Mouse (Mus musculus) thymus, postnatal 4 days (tissue): ENCODE results near the gene Eaf1.
"Not testable (repeated sequence)": the region's sequence is repeated elsewhere in the genome, so short reads cannot be mapped to it uniquely, and the experiment has no call there.

Experiments
- DNase-seq: peaks from one replicate; pipeline ENCODE4 v3.0.0; 2021

Eaf1 gene

GRCm38 (mm10) chr14:31494349-31494974 lies at the start of gene Eaf1:
Gene Eaf1 (plus strand): TSS chr14:31494399.
- DNase-seq = peak; percentile 74

- no peak for DNase-seq
Measured at GRCm38 (mm10) chr14:31448994-31449393, 45.2 kb upstream of the Eaf1 start.

- DNase-seq = not testable (repeated sequence)
Measured at GRCm38 (mm10) chr14:31453946-31454345, 40.3 kb upstream of the Eaf1 start.

- peak; percentile 43 for DNase-seq
Measured at GRCm38 (mm10) chr14:31454849-31455566, 39.2 kb upstream of the Eaf1 start.

GRCm38 (mm10) chr14:31456064-31456721 lies 38.0 kb upstream of the Eaf1 start:
- no peak for DNase-seq

GRCm38 (mm10) chr14:31458006-31458405 lies 36.2 kb upstream of the Eaf1 start:
- no peak for DNase-seq

- DNase-seq = not testable (repeated sequence)
Measured at GRCm38 (mm10) chr14:31462226-31462625, 32.0 kb upstream of the Eaf1 start.

- no peak for DNase-seq
Measured at GRCm38 (mm10) chr14:31462886-31463285, 31.3 kb upstream of the Eaf1 start.

GRCm38 (mm10) chr14:31464176-31464575 lies 30.0 kb upstream of the Eaf1 start:
- DNase-seq = peak; percentile 23

GRCm38 (mm10) chr14:31469711-31470110 lies 24.5 kb upstream of the Eaf1 start:
- DNase-seq = no peak

GRCm38 (mm10) chr14:31472451-31473061 lies 21.6 kb upstream of the Eaf1 start:
- DNase-seq = peak; percentile 72

- DNase-seq = no peak
Measured at GRCm38 (mm10) chr14:31473297-31473696, 20.9 kb upstream of the Eaf1 start.

- DNase-seq = no peak
Measured at GRCm38 (mm10) chr14:31482417-31482816, 11.8 kb upstream of the Eaf1 start.

- DNase-seq = no peak
Measured at GRCm38 (mm10) chr14:31486465-31486864, 7.7 kb upstream of the Eaf1 start.

- DNase-seq = no peak
Measured at GRCm38 (mm10) chr14:31488055-31488454, 6.1 kb upstream of the Eaf1 start.

- no peak for DNase-seq
Measured at GRCm38 (mm10) chr14:31493901-31494300, 298 bp upstream of the Eaf1 start.

GRCm38 (mm10) chr14:31494975-31495455 lies 816 bp downstream of the Eaf1 start, which contains the start of gene Mettl6:
Gene Mettl6 (minus strand): TSS chr14:31495040.
- DNase-seq = peak; percentile 92

GRCm38 (mm10) chr14:31495538-31495937 lies 1.3 kb downstream of the Eaf1 start:
- no peak for DNase-seq

GRCm38 (mm10) chr14:31496241-31496646 lies 2.0 kb downstream of the Eaf1 start:
- DNase-seq = peak; percentile 29

GRCm38 (mm10) chr14:31499526-31499925 lies 5.3 kb downstream of the Eaf1 start:
- DNase-seq = no peak

- no peak for DNase-seq
Measured at GRCm38 (mm10) chr14:31503406-31503805, 9.2 kb downstream of the Eaf1 start.

- DNase-seq = no peak
Measured at GRCm38 (mm10) chr14:31506456-31506855, 12.3 kb downstream of the Eaf1 start.

- DNase-seq = no peak
Measured at GRCm38 (mm10) chr14:31509911-31510310, 15.7 kb downstream of the Eaf1 start.
